ENCODE assay signal across 11 mouse cellular contexts in the genomic region with DNA sequence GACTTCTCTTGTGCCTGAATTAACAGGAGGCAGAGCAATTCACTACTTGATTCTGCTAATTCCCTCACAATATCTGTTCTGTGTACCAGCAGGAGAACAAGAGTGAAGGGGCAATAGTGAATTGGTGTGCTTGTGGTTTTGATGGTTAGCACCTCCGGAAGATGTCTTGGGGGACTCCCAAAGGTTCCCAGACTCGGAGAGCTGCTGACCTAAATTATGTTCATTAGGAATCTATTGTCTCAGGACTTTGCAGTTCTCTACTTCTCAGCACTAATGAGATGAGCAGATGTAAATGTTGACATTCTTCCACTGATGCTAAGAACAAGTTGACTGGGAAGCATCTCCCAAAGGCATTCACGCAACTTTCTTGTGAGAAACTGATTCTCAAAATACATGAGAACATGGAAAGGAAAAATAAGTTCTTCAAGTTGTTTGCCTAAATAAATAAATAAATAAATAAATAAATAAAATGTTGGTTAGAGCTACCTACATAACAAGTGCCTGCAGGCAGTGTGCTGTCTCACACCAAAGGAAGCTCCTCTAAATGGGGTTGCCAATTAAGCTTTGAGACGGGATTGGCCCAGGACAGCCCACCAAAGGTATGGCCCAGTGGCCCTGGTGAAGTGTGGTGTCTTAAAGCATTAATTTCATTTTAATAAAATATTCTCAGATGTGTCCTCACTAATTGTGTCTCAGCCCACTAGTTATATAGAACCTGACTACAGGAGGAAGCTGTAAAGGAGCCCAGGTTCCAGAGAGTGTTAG.
"Had no signal": no experiment of that assay in that cellular context is flagged by ENCODE, and none has a peak within 500 bp of the region (broad histone marks: within the 10 kb centered on the region; RNA-seq: fewer than 3 reads in every experiment).

No protein-coding gene starts in this region.

- ATAC-seq: intestine, postnatal 0 days; liver, postnatal 0 days had no signal

- H3K27me3 ChIP-seq: limb, embryonic 12.5 days; liver, embryonic 13.5 days; lung, embryonic 15.5 days had no signal

- H3K4me1 ChIP-seq: limb, embryonic 12.5 days; liver, embryonic 13.5 days; lung, embryonic 15.5 days had no signal

- H3K9me3 ChIP-seq: limb, embryonic 12.5 days; liver, embryonic 13.5 days; lung, embryonic 15.5 days had no signal

- H3K36me3 ChIP-seq: limb, embryonic 12.5 days; liver, embryonic 13.5 days; lung, embryonic 15.5 days had no signal

- H3K4me2 ChIP-seq: limb, embryonic 12.5 days; liver, embryonic 13.5 days; lung, embryonic 15.5 days had no signal

- H3K4me3 ChIP-seq: limb, embryonic 12.5 days; liver, embryonic 13.5 days; lung, embryonic 15.5 days had no signal

- DNase-seq: kidney, adult 8-10 months; layer of hippocampus, postnatal 36 days; liver; liver, embryonic 13.5 days; liver, postnatal 0 days; spleen, adult 18-20 months; thymus, adult 18-20 months; thymus, postnatal 14 days had no signal

- H3K27ac ChIP-seq: limb, embryonic 12.5 days; liver, embryonic 13.5 days; lung, embryonic 15.5 days had no signal

- H3K9ac ChIP-seq: limb, embryonic 12.5 days; liver, embryonic 13.5 days; liver, postnatal 0 days; lung, embryonic 15.5 days had no signal
